Mouse (Mus musculus): Measurements from ENCODE around the gene Mecom. TPM values are rescaled to one million over a fixed set of nuclear protein-coding genes. Genes with fewer than 3 reads are reported as not detected.

The Mecom gene
- total and polyA plus RNA-seq, 2 experiments from 2014 or later, result 1.9 to 3.9 TPM

DNA sequence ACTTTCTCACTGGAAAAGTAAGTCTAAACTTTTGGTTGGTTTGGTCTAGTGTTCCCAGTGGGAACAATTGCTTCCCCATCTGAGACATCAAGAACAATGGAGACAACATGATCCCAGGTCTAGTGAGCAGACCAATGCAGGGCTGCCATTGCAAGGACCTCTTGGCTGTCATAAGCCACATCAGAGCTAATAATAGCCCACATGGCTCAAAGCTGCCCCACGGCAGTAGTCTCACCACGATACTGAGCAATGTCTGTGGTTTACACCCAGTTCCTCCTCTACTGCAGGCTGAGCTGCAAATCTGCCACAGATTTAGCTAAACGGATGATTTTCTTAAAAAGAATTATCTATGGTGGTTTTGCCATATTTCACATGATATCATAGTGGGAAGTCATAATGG lies 455.9 kb downstream of the Mecom start:
- H3K9ac ChIP-seq, result no peak overlapping the region
- ATAC-seq (no peak), DNase-seq (no peak)
- no peaks in the 10 kb centered on the region for H3K9me3 ChIP-seq (ENCODE audit: low read length)
- no peaks in the 10 kb centered on the region for H3K36me3 ChIP-seq (ENCODE audit: insufficient read depth)
- no peaks in the 10 kb centered on the region for H3K27me3 ChIP-seq (ENCODE audit: insufficient read depth, low read length)
- H3K4me1 ChIP-seq (ENCODE audit: insufficient read depth), result no peaks in the 10 kb centered on the region
- no peak overlapping the region for H3K4me3 ChIP-seq (ENCODE audit: low read depth, low read length)
- TF ChIP-seq CTCF (IDR thresholded peaks at IDR 0.05; ENCODE audit: low read depth), result no peak
- no peak overlapping the region for H3K27ac ChIP-seq (ENCODE audit: low read depth, low read length)
- 90% methylated on average over 3 of the region's 3 CpGs for WGBS
- H3K4me2 ChIP-seq (ENCODE audit: low read depth), result no peak overlapping the region

DNA sequence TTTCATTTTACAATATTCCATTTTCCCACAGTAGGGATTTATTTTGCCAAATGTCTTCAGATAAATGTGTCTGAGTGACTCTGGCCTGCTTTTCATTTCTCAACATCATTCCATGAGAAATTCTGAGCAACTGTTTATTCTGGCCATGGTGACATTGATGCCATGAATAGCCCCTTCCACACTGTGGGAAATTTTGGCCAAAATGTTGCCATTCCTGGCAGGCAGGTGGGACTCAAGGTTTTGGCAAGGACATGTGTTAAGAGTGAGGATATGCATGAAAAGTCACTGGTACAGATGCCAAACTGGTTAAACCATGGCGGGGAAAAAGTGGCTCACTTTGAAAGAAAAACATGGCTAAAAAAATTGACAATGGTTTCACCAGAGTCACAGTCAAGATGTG lies 456.4 kb downstream of the Mecom start:
- Histone ChIP-seq H3K4me2 (ENCODE audit: low read depth) (no peak overlapping the region), H3K36me3 (ENCODE audit: insufficient read depth) (no peaks in the 10 kb centered on the region), H3K4me3 (ENCODE audit: low read depth, low read length) (no peak overlapping the region), H3K27ac (ENCODE audit: low read depth, low read length) (no peak overlapping the region), H3K4me1 (ENCODE audit: insufficient read depth) (no peaks in the 10 kb centered on the region), H3K9ac (no peak overlapping the region), H3K27me3 (ENCODE audit: insufficient read depth, low read length) (no peaks in the 10 kb centered on the region), H3K9me3 (ENCODE audit: low read length) (no peaks in the 10 kb centered on the region)
- TF ChIP-seq CTCF (IDR thresholded peaks at IDR 0.05; ENCODE audit: low read depth), result no peak
- no peak for DNase-seq
- 81% methylated on average over 1 of the region's 1 CpGs for WGBS
- no peak for ATAC-seq

DNA sequence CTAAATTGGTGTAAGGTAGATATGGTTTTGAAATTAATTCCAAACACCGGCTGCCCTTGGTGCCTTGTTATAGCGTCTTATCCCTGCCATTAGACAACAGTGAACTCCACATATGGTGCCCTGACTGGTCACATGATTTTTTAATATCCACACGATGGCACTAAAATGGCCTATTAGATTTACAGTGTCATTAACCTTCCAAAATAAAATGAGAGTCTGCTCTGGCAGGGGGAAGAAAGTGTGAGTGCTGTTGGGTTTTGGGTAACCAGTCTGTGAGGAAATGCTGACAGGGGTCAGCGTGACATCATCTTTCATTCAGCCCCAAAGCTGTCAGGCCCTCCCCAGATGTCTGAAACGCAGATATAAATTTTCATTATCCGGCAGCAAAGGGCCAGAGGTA lies 461.7 kb downstream of the Mecom start:
- H3K4me3 ChIP-seq (ENCODE audit: low read depth, low read length), result no peak overlapping the region
- no peaks in the 10 kb centered on the region for H3K4me1 ChIP-seq (ENCODE audit: insufficient read depth)
- no peak for TF ChIP-seq CTCF (IDR thresholded peaks at IDR 0.05; ENCODE audit: low read depth)
- H3K4me2 ChIP-seq (ENCODE audit: low read depth), result no peak overlapping the region
- no peak overlapping the region for H3K9ac ChIP-seq
- H3K36me3 ChIP-seq (ENCODE audit: insufficient read depth), result no peaks in the 10 kb centered on the region
- DNase-seq (no peak), ATAC-seq (no peak)
- H3K27me3 ChIP-seq (ENCODE audit: insufficient read depth, low read length), result no peaks in the 10 kb centered on the region
- H3K9me3 ChIP-seq (ENCODE audit: low read length), result no peaks in the 10 kb centered on the region
- H3K27ac ChIP-seq (ENCODE audit: low read depth, low read length), result no peak overlapping the region
- WGBS, result 92% methylated on average over 6 of the region's 6 CpGs

DNA sequence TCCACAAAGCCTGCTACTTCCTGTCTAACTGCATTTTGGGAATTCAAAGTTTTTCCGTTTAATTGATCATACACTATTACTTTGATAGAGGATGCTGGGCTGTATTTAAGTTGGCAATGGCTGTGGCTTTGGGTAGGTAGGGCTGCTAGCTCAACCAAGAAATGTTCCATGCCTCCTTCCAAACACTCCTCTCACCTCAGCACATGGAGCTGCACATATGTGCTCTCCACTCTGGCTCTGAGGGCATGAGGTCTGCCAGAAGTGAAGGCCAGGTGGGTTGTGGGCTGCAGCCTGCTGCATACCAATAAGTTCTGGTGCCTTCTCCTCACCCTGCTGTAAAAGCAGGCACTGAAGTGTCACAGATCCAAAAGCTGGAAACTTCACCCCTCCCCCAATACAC lies 464.0 kb downstream of the Mecom start:
- H3K9me3 ChIP-seq (ENCODE audit: low read length), result no peaks in the 10 kb centered on the region
- H3K4me1 ChIP-seq (ENCODE audit: insufficient read depth), result no peaks in the 10 kb centered on the region
- DNase-seq (no peak), ATAC-seq (no peak)
- TF ChIP-seq CTCF (IDR thresholded peaks at IDR 0.05; ENCODE audit: low read depth), result no peak
- no peak overlapping the region for H3K27ac ChIP-seq (ENCODE audit: low read depth, low read length)
- H3K36me3 ChIP-seq (ENCODE audit: insufficient read depth), result no peaks in the 10 kb centered on the region
- H3K4me3 ChIP-seq (ENCODE audit: low read depth, low read length), result no peak overlapping the region
- no peak overlapping the region for H3K9ac ChIP-seq
- WGBS, result 75% methylated on average over 1 of the region's 1 CpGs
- H3K27me3 ChIP-seq (ENCODE audit: insufficient read depth, low read length), result no peaks in the 10 kb centered on the region
- H3K4me2 ChIP-seq (ENCODE audit: low read depth), result no peak overlapping the region

DNA sequence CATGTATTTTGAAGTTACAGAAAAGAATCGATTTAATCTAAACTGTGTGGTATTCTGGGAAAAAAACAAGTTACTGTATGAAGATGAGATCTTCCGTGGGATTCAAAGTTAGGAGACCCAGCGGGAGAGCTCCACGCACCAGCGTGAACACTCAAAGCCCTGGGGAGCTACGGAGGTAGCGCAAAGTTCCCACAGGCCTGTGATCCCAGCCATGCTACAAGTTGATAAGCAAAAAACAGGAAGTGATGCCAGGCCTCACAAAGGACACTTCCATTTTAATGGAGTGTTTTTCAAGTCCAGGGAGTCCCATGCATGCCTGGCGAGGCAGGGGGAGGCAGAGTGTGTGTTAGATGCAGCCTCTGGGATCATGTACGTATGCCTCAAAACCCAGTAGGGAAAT lies 464.5 kb downstream of the Mecom start:
- H3K4me3 ChIP-seq (ENCODE audit: low read depth, low read length), result no peak overlapping the region
- no peak overlapping the region for H3K9ac ChIP-seq
- H3K4me1 ChIP-seq (ENCODE audit: insufficient read depth), result no peaks in the 10 kb centered on the region
- no peak for TF ChIP-seq CTCF (IDR thresholded peaks at IDR 0.05; ENCODE audit: low read depth)
- H3K27me3 ChIP-seq (ENCODE audit: insufficient read depth, low read length), result no peaks in the 10 kb centered on the region
- H3K36me3 ChIP-seq (ENCODE audit: insufficient read depth), result no peaks in the 10 kb centered on the region
- H3K4me2 ChIP-seq (ENCODE audit: low read depth), result no peak overlapping the region
- ATAC-seq (no peak), DNase-seq (no peak)
- H3K27ac ChIP-seq (ENCODE audit: low read depth, low read length), result no peak overlapping the region
- H3K9me3 ChIP-seq (ENCODE audit: low read length), result no peaks in the 10 kb centered on the region
- 86% methylated on average over 9 of the region's 9 CpGs for WGBS

DNA sequence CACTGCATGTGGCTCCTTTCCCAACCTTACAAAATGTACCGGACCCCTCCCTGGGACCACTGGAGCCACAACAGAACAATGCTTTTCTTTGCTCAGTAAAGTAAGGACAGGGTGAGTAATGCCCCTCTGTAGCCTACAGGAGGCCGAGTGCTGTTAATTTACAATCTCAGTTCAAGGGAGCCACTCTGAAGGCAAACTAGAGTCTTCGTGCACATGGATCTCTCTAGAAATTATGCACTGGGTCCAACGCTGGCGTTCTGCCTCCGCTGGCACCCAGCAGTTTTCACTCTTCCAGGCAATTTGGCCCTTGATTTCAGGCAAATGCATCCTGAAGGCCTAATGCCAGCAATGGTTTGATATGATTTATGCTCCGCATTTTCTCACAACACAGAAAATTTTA lies 467.0 kb downstream of the Mecom start:
- WGBS, result 48% methylated on average over 7 of the region's 7 CpGs
- DNase-seq (peak; percentile 56), ATAC-seq (peak; percentile 40; the same call in 1 of the 2 replicates)
- Histone ChIP-seq H3K9me3 (ENCODE audit: low read length) (no peaks in the 10 kb centered on the region), H3K27me3 (ENCODE audit: insufficient read depth, low read length) (no peaks in the 10 kb centered on the region), H3K36me3 (ENCODE audit: insufficient read depth) (no peaks in the 10 kb centered on the region), H3K4me1 (ENCODE audit: insufficient read depth) (no peaks in the 10 kb centered on the region), H3K9ac (no peak overlapping the region), H3K27ac (ENCODE audit: low read depth, low read length) (no peak overlapping the region), H3K4me3 (ENCODE audit: low read depth, low read length) (no peak overlapping the region), H3K4me2 (ENCODE audit: low read depth) (no peak overlapping the region)
- peak; percentile 21; the same call in 1 of the 2 replicates for TF ChIP-seq CTCF (IDR thresholded peaks at IDR 0.05; ENCODE audit: low read depth)

DNA sequence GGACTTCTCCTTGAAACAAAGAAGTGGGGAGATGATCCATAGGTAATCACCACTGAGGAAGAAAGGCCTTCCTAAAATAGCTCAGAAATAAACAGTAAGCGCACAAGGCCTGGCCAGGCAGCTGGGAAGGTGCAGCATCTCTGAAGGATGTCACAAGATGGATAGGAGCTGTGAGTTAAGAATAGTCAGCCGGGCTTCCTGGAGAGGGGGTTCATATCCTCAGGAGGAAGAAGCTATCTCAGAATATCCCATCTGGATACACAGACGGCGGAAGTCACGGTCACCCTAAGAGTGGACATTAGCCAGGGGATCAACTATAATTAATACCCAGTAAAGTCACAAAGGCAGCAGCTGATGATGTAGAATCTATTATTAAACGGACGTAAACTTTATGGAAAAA lies 471.3 kb downstream of the Mecom start:
- no peak overlapping the region for H3K9ac ChIP-seq
- H3K4me1 ChIP-seq (ENCODE audit: insufficient read depth), result no peaks in the 10 kb centered on the region
- no peak overlapping the region for H3K4me3 ChIP-seq (ENCODE audit: low read depth, low read length)
- no peak for TF ChIP-seq CTCF (IDR thresholded peaks at IDR 0.05; ENCODE audit: low read depth)
- H3K27ac ChIP-seq (ENCODE audit: low read depth, low read length), result no peak overlapping the region
- no peaks in the 10 kb centered on the region for H3K36me3 ChIP-seq (ENCODE audit: insufficient read depth)
- no peak overlapping the region for H3K4me2 ChIP-seq (ENCODE audit: low read depth)
- ATAC-seq (no peak), DNase-seq (no peak)
- H3K27me3 ChIP-seq (ENCODE audit: insufficient read depth, low read length), result no peaks in the 10 kb centered on the region
- 90% methylated on average over 7 of the region's 7 CpGs for WGBS
- H3K9me3 ChIP-seq (ENCODE audit: low read length), result no peaks in the 10 kb centered on the region

DNA sequence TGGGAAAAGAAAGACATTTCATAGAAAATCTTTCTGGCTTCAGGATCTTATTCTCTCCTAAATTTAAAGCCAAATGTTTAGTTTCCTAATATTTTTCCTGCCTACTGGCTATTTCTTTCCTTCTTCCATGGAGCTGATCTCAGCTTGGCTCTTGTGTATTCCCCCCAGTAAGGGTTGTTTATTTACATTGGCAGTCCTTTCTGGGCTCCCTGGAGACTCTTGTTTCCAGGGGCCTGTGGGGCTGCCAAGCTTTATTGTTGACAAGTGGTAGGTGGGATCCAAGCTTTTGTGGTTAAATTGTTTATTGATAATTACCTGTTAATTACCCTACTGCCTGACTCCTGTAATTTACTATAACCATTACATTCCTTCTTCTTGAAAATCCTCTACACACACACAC lies 476.5 kb downstream of the Mecom start:
- Histone ChIP-seq H3K36me3 (ENCODE audit: insufficient read depth) (no peaks in the 10 kb centered on the region), H3K4me2 (ENCODE audit: low read depth) (no peak overlapping the region), H3K27me3 (ENCODE audit: insufficient read depth, low read length) (no peaks in the 10 kb centered on the region), H3K9ac (no peak overlapping the region), H3K4me3 (ENCODE audit: low read depth, low read length) (no peak overlapping the region), H3K9me3 (ENCODE audit: low read length) (no peaks in the 10 kb centered on the region), H3K4me1 (ENCODE audit: insufficient read depth) (no peaks in the 10 kb centered on the region), H3K27ac (ENCODE audit: low read depth, low read length) (no peak overlapping the region)
- TF ChIP-seq CTCF (IDR thresholded peaks at IDR 0.05; ENCODE audit: low read depth), result no peak
- DNase-seq (no peak), ATAC-seq (no peak)

All from forebrain, postnatal 0 days (tissue).